Mouse (Mus musculus) small intestine, adult 2 months (tissue): ENCODE measurements around the gene Lrrc28.

ENCODE experiments used
- CTCF ChIP-seq: fragments of 200-500 bp; IDR thresholded peaks from 2 replicates; pipeline ENCODE4 v1.5.1; 2012; ENCODE audit warnings: low read depth, mild to moderate bottlenecking, control low read depth, inconsistent platforms, low read length, moderate library complexity, mixed read lengths; ENCODE audit not compliant: insufficient replicate concordance, insufficient read length; ENCODE audit errors: extremely low read depth
- POLR2A ChIP-seq: fragments of 200-500 bp; IDR thresholded peaks from 2 replicates; pipeline ENCODE4 v1.6.1; 2012; ENCODE audit warnings: low read depth, mild to moderate bottlenecking, control low read depth, inconsistent platforms, low read length, moderate library complexity

DNA sequence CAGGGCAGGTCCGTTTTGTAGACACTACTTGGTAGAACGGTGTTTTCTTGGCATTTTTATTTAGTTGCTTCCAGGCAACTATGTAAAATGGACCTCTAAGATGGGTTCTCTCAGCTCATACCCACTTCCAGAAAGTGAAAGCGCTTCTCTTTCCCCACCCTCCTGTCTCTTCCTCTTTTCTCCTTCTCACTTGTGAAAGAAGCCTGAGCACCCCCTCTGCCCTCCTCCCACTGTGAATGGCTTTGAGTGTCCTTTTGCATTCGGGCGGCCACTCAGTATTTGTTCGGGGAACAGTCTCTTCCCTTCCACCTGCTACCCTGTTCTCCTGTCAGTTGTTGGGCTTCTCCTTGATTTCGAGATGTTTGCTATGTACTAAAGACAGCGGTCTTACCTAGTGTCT, 180.4 kb downstream of the Lrrc28 start:
- no peak for TF ChIP-seq CTCF
- no peak for TF ChIP-seq POLR2A
